Mouse (Mus musculus) myocyte (in vitro differentiated cells): ENCODE results near the gene Cobll1. TPM values are rescaled to one million over a fixed set of nuclear protein-coding genes. Genes with fewer than 3 reads are reported as not detected.

Source experiments
- H3K27me3 ChIP-seq: one replicate; pipeline ENCODE4 v1.6.1; 2011; ENCODE audit not compliant: control insufficient read depth, insufficient read depth, insufficient read length
- H3K36me3 ChIP-seq: one replicate; pipeline ENCODE4 v1.6.1; 2011; ENCODE audit not compliant: control insufficient read depth, insufficient read depth
- H3K4me2 ChIP-seq: one replicate; pipeline ENCODE4 v1.6.1; 2011; ENCODE audit warnings: low read depth, control low read depth
- H3K4me3 ChIP-seq: one replicate; pipeline ENCODE4 v1.5.1; 2011; ENCODE audit warnings: mild to moderate bottlenecking, control low read depth, moderate library complexity
- H3K79me2 ChIP-seq: one replicate; pipeline ENCODE4 v1.6.1; 2011; ENCODE audit not compliant: control insufficient read depth, insufficient read depth
- H3ac ChIP-seq: one replicate; pipeline ENCODE4 v1.6.1; 2011; ENCODE audit not compliant: control insufficient read depth, insufficient read length
- CEBPB ChIP-seq: IDR thresholded peaks from 2 replicates; pipeline ENCODE4 v1.6.1; 2011; ENCODE audit warnings: mild to moderate bottlenecking, moderate library complexity; ENCODE audit not compliant: poor library complexity, insufficient read depth, severe bottlenecking
- E2F4 ChIP-seq: IDR thresholded peaks from one replicate; pipeline ENCODE4 v1.6.1; 2011; ENCODE audit warnings: mild to moderate bottlenecking, control low read depth, moderate library complexity; ENCODE audit not compliant: insufficient read depth
- MAX ChIP-seq: IDR thresholded peaks from one replicate; pipeline ENCODE4 v1.6.1; 2011; ENCODE audit warnings: low read depth, mild to moderate bottlenecking, control low read depth
- MYOD1 ChIP-seq, 3 experiments: IDR thresholded peaks; one replicate each; pipeline ENCODE4 v1.6.1; 2011; ENCODE audit warnings: control low read depth in 2 of 3, low read depth in 2 of 3, mild to moderate bottlenecking in 2 of 3, moderate library complexity in 1 of 3; ENCODE audit not compliant: insufficient read length in 2 of 3, control insufficient read depth in 1 of 3
- MYOG ChIP-seq, 3 experiments: IDR thresholded peaks; one replicate each; pipeline ENCODE4 v1.6.1; 2011; ENCODE audit warnings: control low read depth in 2 of 3, low read depth in 2 of 3, mild to moderate bottlenecking in 2 of 3; ENCODE audit not compliant: insufficient read length in 2 of 3, control insufficient read depth in 1 of 3, insufficient read depth in 1 of 3
- POLR2A ChIP-seq: IDR thresholded peaks from one replicate; pipeline ENCODE4 v1.6.1; 2011; ENCODE audit warnings: low read depth, mild to moderate bottlenecking, control low read depth, moderate library complexity; ENCODE audit not compliant: insufficient read length
- POLR2AphosphoS2 ChIP-seq: IDR thresholded peaks from one replicate; pipeline ENCODE4 v1.6.1; 2011; ENCODE audit warnings: low read depth, control low read depth; ENCODE audit not compliant: insufficient read length
- REST ChIP-seq: IDR thresholded peaks from one replicate; pipeline ENCODE4 v1.6.1; 2011; ENCODE audit warnings: mild to moderate bottlenecking, control low read depth, moderate library complexity; ENCODE audit not compliant: insufficient read depth, insufficient read length
- SRF ChIP-seq: IDR thresholded peaks from one replicate; pipeline ENCODE4 v1.6.1; 2011; ENCODE audit warnings: low read depth; ENCODE audit not compliant: control insufficient read depth, insufficient read length
- TCF12 ChIP-seq: IDR thresholded peaks from one replicate; pipeline ENCODE4 v1.6.1; 2011; ENCODE audit warnings: mild to moderate bottlenecking, control low read depth; ENCODE audit not compliant: poor library complexity, insufficient read depth, severe bottlenecking
- TCF3 ChIP-seq: IDR thresholded peaks from one replicate; pipeline ENCODE4 v1.6.1; 2011; ENCODE audit warnings: low read depth, control low read depth; ENCODE audit not compliant: insufficient read length
- USF1 ChIP-seq: IDR thresholded peaks from one replicate; pipeline ENCODE4 v1.6.1; 2011; ENCODE audit warnings: low read depth, mild to moderate bottlenecking, control low read depth, moderate library complexity
- polyA plus RNA-seq: library from polyadenylated mRNA; unstranded; fragments of >200 nt; fragmentation: generic; extraction: Trizol; gene quantifications from one replicate; pipeline ENCODE4 v1.2.1, GENCODE M21; 2012; ENCODE audit warnings: missing spikeins

Gene Cobll1
- polyA plus RNA-seq, 1 experiment: 2.4 TPM

- Histone ChIP-seq H3K4me3 (no peak overlapping the region), H3K36me3 (no peaks in the 10 kb centered on the region), H3K4me2 (no peak overlapping the region), H3ac (no peak overlapping the region), H3K27me3 (no peaks in the 10 kb centered on the region), H3K79me2 (no peaks in the 10 kb centered on the region)
- TF ChIP-seq POLR2A (no peak), POLR2AphosphoS2 (no peak), CEBPB (no peak), TCF12 (no peak)
Observed at GRCm38 (mm10) chr2:65083411-65083810, 155.8 kb downstream of the Cobll1 start.

GRCm38 (mm10) chr2:65077544-65077943 is 161.7 kb downstream of the Cobll1 start:
- H3K4me2 ChIP-seq: no peak overlapping the region
- H3K36me3 ChIP-seq: no peaks in the 10 kb centered on the region
- H3K27me3 ChIP-seq: no peaks in the 10 kb centered on the region
- no peak overlapping the region for H3K4me3 ChIP-seq
- TF ChIP-seq CEBPB (no peak), USF1 (no peak), REST (no peak), POLR2AphosphoS2 (no peak), MYOD1 (IDR thresholded peaks at IDR 0.05; ENCODE audit: control insufficient read depth in 1 of 3, insufficient read length in 2 of 3, low read depth in 2 of 3) (no peak), SRF (no peak), MYOG (IDR thresholded peaks at IDR 0.05; ENCODE audit: control insufficient read depth in 1 of 3, insufficient read depth in 1 of 3, insufficient read length in 2 of 3, low read depth in 2 of 3) (no peak), TCF12 (no peak), TCF3 (no peak), MAX (no peak), E2F4 (no peak), POLR2A (no peak)
- H3ac ChIP-seq: no peak overlapping the region
- no peaks in the 10 kb centered on the region for H3K79me2 ChIP-seq

- H3K36me3 ChIP-seq: no peaks in the 10 kb centered on the region
- TF ChIP-seq POLR2AphosphoS2: no peak
- no peak for TF ChIP-seq POLR2A
- no peak for TF ChIP-seq TCF3
- no peak for TF ChIP-seq MYOG (IDR thresholded peaks at IDR 0.05; ENCODE audit: control insufficient read depth in 1 of 3, insufficient read depth in 1 of 3, insufficient read length in 2 of 3, low read depth in 2 of 3)
- no peak for TF ChIP-seq MYOD1 (IDR thresholded peaks at IDR 0.05; ENCODE audit: control insufficient read depth in 1 of 3, insufficient read length in 2 of 3, low read depth in 2 of 3)
- no peak for TF ChIP-seq REST
- TF ChIP-seq E2F4: no peak
- no peak for TF ChIP-seq TCF12
- no peak for TF ChIP-seq SRF
- no peak for TF ChIP-seq MAX
- no peak for TF ChIP-seq CEBPB
- TF ChIP-seq USF1: no peak
- H3K27me3 ChIP-seq: no peaks in the 10 kb centered on the region
- no peak overlapping the region for H3K4me3 ChIP-seq
- no peaks in the 10 kb centered on the region for H3K79me2 ChIP-seq
- no peak overlapping the region for H3K4me2 ChIP-seq
- no peak overlapping the region for H3ac ChIP-seq
Observed at GRCm38 (mm10) chr2:65075840-65076239, 163.4 kb downstream of the Cobll1 start.

DNA sequence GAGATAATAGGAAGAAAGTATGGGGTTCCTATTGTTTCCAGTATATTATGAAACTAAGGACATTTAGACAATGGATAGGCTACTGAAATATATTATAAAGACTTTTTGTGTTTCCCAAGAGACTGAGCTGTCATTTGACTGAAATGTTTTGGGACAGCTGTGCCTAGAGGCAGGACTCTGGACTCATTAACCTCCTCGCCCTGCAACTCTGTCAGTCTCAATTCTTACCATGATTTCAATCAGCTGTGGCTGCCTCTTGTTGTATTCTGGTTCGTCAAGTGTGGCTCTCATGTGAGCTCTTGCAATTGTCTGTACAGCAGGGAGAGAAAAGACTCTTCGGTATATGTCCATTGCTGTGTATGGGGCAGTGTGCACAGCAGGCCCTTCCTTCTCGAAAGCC is 163.8 kb downstream of the Cobll1 start:
- Histone ChIP-seq H3ac (no peak overlapping the region), H3K4me3 (no peak overlapping the region), H3K79me2 (no peaks in the 10 kb centered on the region), H3K4me2 (no peak overlapping the region), H3K27me3 (no peaks in the 10 kb centered on the region), H3K36me3 (no peaks in the 10 kb centered on the region)
- TF ChIP-seq SRF (no peak), CEBPB (no peak)

DNA sequence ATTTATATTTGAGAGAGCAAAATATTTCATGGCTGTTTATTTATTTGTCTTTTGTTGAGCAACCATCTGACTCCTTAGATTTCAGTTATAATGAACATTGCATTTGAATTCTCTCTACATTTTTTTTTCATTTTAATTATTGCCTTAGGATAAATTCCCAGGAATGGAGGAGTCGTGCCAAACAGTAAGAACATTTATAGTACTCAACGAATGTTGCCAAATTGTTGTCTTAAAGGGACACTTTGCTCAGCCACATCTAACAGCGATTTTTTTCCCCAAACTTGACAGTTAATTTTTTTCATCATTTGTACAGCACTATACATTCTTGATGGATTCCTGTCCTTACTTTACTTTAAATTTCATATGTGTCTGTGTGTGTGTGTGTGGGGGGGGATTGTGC is 167.0 kb downstream of the Cobll1 start:
- Histone ChIP-seq H3K27me3 (no peaks in the 10 kb centered on the region), H3K79me2 (no peaks in the 10 kb centered on the region), H3K36me3 (no peaks in the 10 kb centered on the region), H3ac (no peak overlapping the region), H3K4me3 (no peak overlapping the region), H3K4me2 (no peak overlapping the region)
- TF ChIP-seq POLR2A (no peak), REST (no peak), E2F4 (no peak), CEBPB (no peak)

GRCm38 (mm10) chr2:65053764-65054163 is 185.4 kb downstream of the Cobll1 start:
- TF ChIP-seq REST: no peak
- TF ChIP-seq E2F4: no peak
- TF ChIP-seq USF1: no peak
- TF ChIP-seq SRF: no peak
- TF ChIP-seq MAX: no peak
- no peak for TF ChIP-seq MYOD1 (IDR thresholded peaks at IDR 0.05; ENCODE audit: control insufficient read depth in 1 of 3, insufficient read length in 2 of 3, low read depth in 2 of 3)
- TF ChIP-seq TCF3: no peak
- no peak for TF ChIP-seq TCF12
- TF ChIP-seq POLR2AphosphoS2: no peak
- no peak for TF ChIP-seq MYOG (IDR thresholded peaks at IDR 0.05; ENCODE audit: control insufficient read depth in 1 of 3, insufficient read depth in 1 of 3, insufficient read length in 2 of 3, low read depth in 2 of 3)
- TF ChIP-seq POLR2A: no peak
- no peak for TF ChIP-seq CEBPB
- H3K36me3 ChIP-seq: no peaks in the 10 kb centered on the region

More at GRCm38 (mm10) chr2:65053764-65054163, 185.4 kb downstream of the Cobll1 start:
- H3K79me2 ChIP-seq: no peaks in the 10 kb centered on the region
- H3K4me3 ChIP-seq: no peak overlapping the region
- H3ac ChIP-seq: no peak overlapping the region
- H3K4me2 ChIP-seq: no peak overlapping the region
- H3K27me3 ChIP-seq: no peaks in the 10 kb centered on the region
